Mouse (Mus musculus): ENCODE data around the gene Fetub. TPM values are rescaled to one million over a fixed set of nuclear protein-coding genes. Genes with fewer than 3 reads are reported as not detected.

Fetub gene
- not detected in 2 replicates for polyA plus RNA-seq (2015; fragmentation: Nextera tagmentation; extraction: Ambion mirVana)

DNA sequence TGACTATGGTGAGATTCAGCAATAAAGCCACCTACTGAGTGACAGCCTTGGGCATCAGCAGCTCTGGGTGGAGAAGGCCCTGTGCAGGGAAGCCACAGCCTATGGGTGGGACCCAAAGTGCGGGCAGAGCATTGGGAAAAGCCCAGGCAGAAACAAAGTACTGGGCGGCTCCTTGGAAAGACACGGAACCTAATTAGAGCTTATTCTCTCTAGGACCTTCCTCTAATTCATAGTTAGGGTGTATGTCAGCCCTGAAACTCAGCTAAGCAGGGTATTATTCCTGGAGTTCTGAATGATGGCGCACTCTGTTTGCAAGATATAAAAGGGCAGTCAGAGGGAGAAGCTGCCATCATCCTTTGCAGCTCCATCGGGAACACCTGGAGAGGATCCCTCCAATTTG is at the start of gene Fetub:
Gene Fetub (plus strand): TSS at position 301 of the 400 bp plus-strand sequence.
- TF ChIP-seq CTCF (IDR thresholded peaks at IDR 0.05; ENCODE audit: low read depth): no peak
- Histone ChIP-seq H3K36me3 (ENCODE audit: control insufficient read depth, insufficient read depth) (no peaks in the 10 kb centered on the region), H3K4me2 (replicated peaks; ENCODE audit: low read depth) (no peak within 1 kb of the TSS), H3K27me3 (replicated peaks; ENCODE audit: control insufficient read depth, insufficient read depth, low read length) (no peaks in the 10 kb centered on the region), H3K4me3 (ENCODE audit: low read depth, low read length) (no peak within 1 kb of the TSS), H3K9me3 (ENCODE audit: control insufficient read depth) (no peaks in the 10 kb centered on the region), H3K4me1 (replicated peaks; ENCODE audit: control insufficient read depth, insufficient read depth, low read length) (no peaks in the 10 kb centered on the region), H3K27ac (ENCODE audit: low read depth, low read length) (no peak within 1 kb of the TSS), H3K9ac (ENCODE audit: low read depth, low read length) (no peak within 1 kb of the TSS)
- ATAC-seq: no peak
- WGBS: 84% methylated on average over 5 of the region's 5 CpGs

DNA sequence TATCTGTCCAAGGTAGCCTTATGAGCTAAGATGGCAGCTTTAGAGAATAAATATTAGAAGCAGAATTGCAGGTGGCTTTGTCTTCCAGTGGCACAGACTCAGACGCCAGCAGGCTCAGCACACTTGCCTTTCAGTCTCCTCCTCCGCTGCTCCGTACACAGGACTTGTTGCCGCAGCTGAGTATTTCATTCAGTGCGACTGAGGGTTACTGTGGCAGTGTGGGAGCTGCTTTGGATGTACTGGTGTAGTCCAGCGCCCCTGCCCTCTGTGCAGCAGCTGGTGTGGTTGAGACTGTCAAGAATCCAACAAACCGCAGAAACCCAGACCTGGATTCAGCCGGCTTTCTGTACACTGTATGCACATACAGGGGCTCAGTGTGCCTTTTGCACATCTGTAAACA is 45.7 kb upstream of the Fetub start:
- ATAC-seq: no peak
- H3K27ac ChIP-seq (ENCODE audit: low read depth, low read length): no peak overlapping the region
- H3K4me3 ChIP-seq (ENCODE audit: low read depth, low read length): no peak overlapping the region
- 91% methylated on average over 8 of the region's 8 CpGs for WGBS
- peaks cover 60% of the 10 kb centered on the region for H3K36me3 ChIP-seq (ENCODE audit: control insufficient read depth, insufficient read depth)
- H3K4me2 ChIP-seq (replicated peaks; ENCODE audit: low read depth): no peak overlapping the region
- no peaks in the 10 kb centered on the region for H3K9me3 ChIP-seq (ENCODE audit: control insufficient read depth)
- TF ChIP-seq CTCF (IDR thresholded peaks at IDR 0.05; ENCODE audit: low read depth): no peak
- H3K27me3 ChIP-seq (replicated peaks; ENCODE audit: control insufficient read depth, insufficient read depth, low read length): no peaks in the 10 kb centered on the region
- no peaks in the 10 kb centered on the region for H3K4me1 ChIP-seq (replicated peaks; ENCODE audit: control insufficient read depth, insufficient read depth, low read length)
- no peak overlapping the region for H3K9ac ChIP-seq (ENCODE audit: low read depth, low read length)

DNA sequence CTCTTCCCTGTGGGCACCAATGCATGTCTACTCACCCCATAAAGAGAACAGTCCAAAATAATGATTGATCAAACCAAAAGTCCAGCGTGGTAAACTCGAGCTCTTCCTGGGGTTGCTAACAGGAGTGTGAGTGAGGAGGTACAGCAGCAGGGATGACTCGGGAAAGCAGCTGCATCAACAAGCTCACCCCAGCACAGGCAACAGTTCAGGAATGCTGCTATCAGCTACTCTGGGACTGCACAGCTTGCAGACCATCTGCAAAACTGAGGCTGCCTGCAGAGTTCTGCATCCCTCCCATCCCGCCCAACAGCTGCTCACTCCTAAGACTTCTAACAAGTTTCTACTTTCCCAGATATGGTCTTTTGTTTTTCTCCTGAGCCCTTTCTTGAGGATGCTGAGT is 44.8 kb upstream of the Fetub start:
- H3K27me3 ChIP-seq (replicated peaks; ENCODE audit: control insufficient read depth, insufficient read depth, low read length): no peaks in the 10 kb centered on the region
- no peaks in the 10 kb centered on the region for H3K9me3 ChIP-seq (ENCODE audit: control insufficient read depth)
- peaks cover 50% of the 10 kb centered on the region for H3K36me3 ChIP-seq (ENCODE audit: control insufficient read depth, insufficient read depth)
- H3K4me2 ChIP-seq (replicated peaks; ENCODE audit: low read depth): no peak overlapping the region
- H3K27ac ChIP-seq (ENCODE audit: low read depth, low read length): no peak overlapping the region
- no peak overlapping the region for H3K9ac ChIP-seq (ENCODE audit: low read depth, low read length)
- 83% methylated on average over 4 of the region's 4 CpGs for WGBS
- no peaks in the 10 kb centered on the region for H3K4me1 ChIP-seq (replicated peaks; ENCODE audit: control insufficient read depth, insufficient read depth, low read length)
- no peak for ATAC-seq
- H3K4me3 ChIP-seq (ENCODE audit: low read depth, low read length): no peak overlapping the region
- TF ChIP-seq CTCF (IDR thresholded peaks at IDR 0.05; ENCODE audit: low read depth): no peak

DNA sequence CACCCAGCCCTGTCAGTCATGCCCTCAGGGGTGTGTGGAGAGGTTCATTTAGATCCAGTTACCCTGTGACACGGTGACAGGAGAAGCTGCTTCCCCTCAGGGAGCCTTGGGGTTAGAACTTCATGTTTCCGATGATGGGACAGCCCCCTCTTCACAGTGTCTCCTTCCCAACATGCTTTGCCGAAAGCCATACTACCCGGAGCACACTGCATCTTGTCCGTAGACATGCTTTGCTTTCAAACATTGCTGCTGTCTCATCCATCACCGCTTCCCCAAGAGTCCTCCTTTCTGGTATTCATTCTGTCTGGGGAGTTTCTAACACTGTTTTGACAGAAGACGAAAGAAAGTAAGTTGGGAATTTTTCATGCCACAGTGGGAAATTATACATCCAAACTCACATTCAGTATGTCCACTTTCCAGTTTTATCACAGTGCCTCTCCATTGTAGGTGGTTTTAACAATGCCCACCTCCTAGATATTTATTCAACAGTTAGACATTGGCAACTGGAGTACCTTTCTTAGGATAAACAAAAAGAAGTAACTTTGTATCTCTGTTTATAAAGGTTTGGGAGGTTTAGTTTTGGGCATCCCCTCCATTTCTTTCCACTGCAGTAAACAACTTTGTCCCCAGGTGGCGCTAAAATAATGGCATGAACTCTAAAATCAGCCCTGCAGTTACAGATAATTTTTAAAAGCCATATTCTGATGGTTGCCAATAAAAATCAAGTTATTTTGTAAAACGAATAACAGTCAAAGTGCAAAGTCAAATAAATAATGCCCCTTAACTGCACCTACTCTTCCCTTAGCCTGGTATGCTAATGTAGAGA is 41.7 kb upstream of the Fetub start:
- Histone ChIP-seq H3K9me3 (ENCODE audit: control insufficient read depth) (no peaks in the 10 kb centered on the region), H3K4me1 (replicated peaks; ENCODE audit: control insufficient read depth, insufficient read depth, low read length) (no peaks in the 10 kb centered on the region), H3K9ac (ENCODE audit: low read depth, low read length) (no peak overlapping the region), H3K36me3 (ENCODE audit: control insufficient read depth, insufficient read depth) (peaks cover 20% of the 10 kb centered on the region), H3K4me2 (replicated peaks; ENCODE audit: low read depth) (no peak overlapping the region), H3K4me3 (ENCODE audit: low read depth, low read length) (no peak overlapping the region), H3K27me3 (replicated peaks; ENCODE audit: control insufficient read depth, insufficient read depth, low read length) (no peaks in the 10 kb centered on the region), H3K27ac (ENCODE audit: low read depth, low read length) (no peak overlapping the region)
- no peak for ATAC-seq
- peak; percentile 77 for TF ChIP-seq CTCF (IDR thresholded peaks at IDR 0.05; ENCODE audit: low read depth)
- 45% methylated on average over 9 of the region's 9 CpGs for WGBS

DNA sequence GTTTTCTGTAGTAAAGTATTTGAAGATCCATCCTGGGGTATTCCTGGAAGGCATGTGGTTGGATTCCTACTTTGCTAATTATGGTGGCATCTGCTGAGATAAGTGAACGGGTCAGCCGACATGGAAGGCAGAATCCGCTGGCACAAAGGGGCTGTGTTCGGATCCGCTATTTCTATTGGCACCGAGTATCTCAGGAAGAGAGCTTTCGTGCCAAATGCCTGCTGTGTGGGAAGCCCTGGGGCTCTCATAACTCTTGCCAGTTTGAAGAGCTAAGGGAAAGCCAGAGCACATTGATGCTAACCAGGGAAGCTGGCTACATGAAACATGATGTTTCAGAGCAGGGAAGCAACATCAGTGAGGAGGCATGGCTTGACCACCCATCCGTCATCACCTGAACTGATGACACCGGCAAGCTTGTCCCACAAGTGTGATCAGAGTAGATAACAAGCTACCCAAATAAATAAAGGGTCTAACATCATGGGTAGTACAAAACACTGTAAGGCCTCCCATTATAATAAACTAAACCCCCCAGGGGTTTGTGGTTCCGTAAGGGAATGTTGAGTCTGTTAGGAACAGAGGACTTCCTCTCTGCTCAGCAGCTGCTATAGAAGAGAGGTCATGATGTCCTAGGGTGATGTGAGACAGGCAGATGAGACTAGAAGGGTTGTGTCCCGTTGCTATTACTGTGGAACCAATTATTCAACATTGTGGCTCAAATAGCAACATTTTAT is 40.3 kb upstream of the Fetub start:
- H3K4me3 ChIP-seq (ENCODE audit: low read depth, low read length): no peak overlapping the region
- no peak for ATAC-seq
- WGBS: 79% methylated on average over 11 of the region's 11 CpGs
- H3K4me1 ChIP-seq (replicated peaks; ENCODE audit: control insufficient read depth, insufficient read depth, low read length): no peaks in the 10 kb centered on the region
- H3K4me2 ChIP-seq (replicated peaks; ENCODE audit: low read depth): no peak overlapping the region
- no peak for TF ChIP-seq CTCF (IDR thresholded peaks at IDR 0.05; ENCODE audit: low read depth)
- H3K36me3 ChIP-seq (ENCODE audit: control insufficient read depth, insufficient read depth): peaks cover 6% of the 10 kb centered on the region; the same call in 1 of the 2 replicates
- H3K9me3 ChIP-seq (ENCODE audit: control insufficient read depth): no peaks in the 10 kb centered on the region
- H3K27ac ChIP-seq (ENCODE audit: low read depth, low read length): no peak overlapping the region
- no peaks in the 10 kb centered on the region for H3K27me3 ChIP-seq (replicated peaks; ENCODE audit: control insufficient read depth, insufficient read depth, low read length)
- no peak overlapping the region for H3K9ac ChIP-seq (ENCODE audit: low read depth, low read length)

DNA sequence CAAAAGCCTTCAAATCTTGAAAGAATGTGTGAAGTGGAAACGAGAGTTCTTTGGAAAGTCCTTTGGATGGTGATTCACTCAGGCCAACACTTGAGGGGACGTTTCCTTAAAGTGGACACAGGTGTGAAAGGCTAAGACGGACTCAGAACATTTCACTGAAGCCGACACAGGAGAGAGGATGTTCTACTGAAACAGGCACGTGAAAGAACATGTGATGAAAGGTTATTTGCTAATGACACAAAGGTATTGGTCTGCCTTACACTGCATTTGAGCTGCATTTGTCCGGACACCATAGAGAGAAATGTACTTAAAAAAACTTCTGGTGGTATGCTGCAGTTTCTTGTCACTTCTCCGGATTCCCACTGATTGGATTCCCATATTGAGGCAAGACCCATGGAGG is 39.4 kb upstream of the Fetub start:
- Histone ChIP-seq H3K9ac (ENCODE audit: low read depth, low read length) (no peak overlapping the region), H3K4me2 (replicated peaks; ENCODE audit: low read depth) (no peak overlapping the region), H3K36me3 (ENCODE audit: control insufficient read depth, insufficient read depth) (no peaks in the 10 kb centered on the region), H3K9me3 (ENCODE audit: control insufficient read depth) (no peaks in the 10 kb centered on the region), H3K4me3 (ENCODE audit: low read depth, low read length) (no peak overlapping the region), H3K4me1 (replicated peaks; ENCODE audit: control insufficient read depth, insufficient read depth, low read length) (no peaks in the 10 kb centered on the region), H3K27ac (ENCODE audit: low read depth, low read length) (no peak overlapping the region), H3K27me3 (replicated peaks; ENCODE audit: control insufficient read depth, insufficient read depth, low read length) (no peaks in the 10 kb centered on the region)
- no peak for TF ChIP-seq CTCF (IDR thresholded peaks at IDR 0.05; ENCODE audit: low read depth)
- no peak for ATAC-seq
- WGBS: 79% methylated on average over 7 of the region's 7 CpGs
